Mouse (Mus musculus) adrenal gland, postnatal 25 days (tissue): ENCODE data around the gene Serpine2. TPM values are rescaled to one million over a fixed set of nuclear protein-coding genes. Genes with fewer than 3 reads are reported as not detected.

Experiments
- DNase-seq: peaks from one replicate; pipeline ENCODE4 v3.0.0; 2021; ENCODE audit warnings: mixed read lengths
- long read RNA-seq: library from polyadenylated mRNA; stranded (forward); transcript quantifications from one replicate; pipeline ENCODE4 v2.0.0, GENCODE M21; 2021
- total RNA-seq: library from RNA; stranded (reverse); gene quantifications from 2 replicates; pipeline ENCODE4 v1.2.3, GENCODE M21; 2021

The Serpine2 gene
- 5.9 and 6.7 TPM in 2 replicates for total RNA-seq
- long read RNA-seq, transcript Serpine2-201 (9 exons, 2,210 nt): major isoform, 16 of 16 reads
- long read RNA-seq, partial matches to known transcripts: 0 of 16 reads
- long read RNA-seq, other reads (novel, unspliced or antisense): 0 of 16 reads

DNA sequence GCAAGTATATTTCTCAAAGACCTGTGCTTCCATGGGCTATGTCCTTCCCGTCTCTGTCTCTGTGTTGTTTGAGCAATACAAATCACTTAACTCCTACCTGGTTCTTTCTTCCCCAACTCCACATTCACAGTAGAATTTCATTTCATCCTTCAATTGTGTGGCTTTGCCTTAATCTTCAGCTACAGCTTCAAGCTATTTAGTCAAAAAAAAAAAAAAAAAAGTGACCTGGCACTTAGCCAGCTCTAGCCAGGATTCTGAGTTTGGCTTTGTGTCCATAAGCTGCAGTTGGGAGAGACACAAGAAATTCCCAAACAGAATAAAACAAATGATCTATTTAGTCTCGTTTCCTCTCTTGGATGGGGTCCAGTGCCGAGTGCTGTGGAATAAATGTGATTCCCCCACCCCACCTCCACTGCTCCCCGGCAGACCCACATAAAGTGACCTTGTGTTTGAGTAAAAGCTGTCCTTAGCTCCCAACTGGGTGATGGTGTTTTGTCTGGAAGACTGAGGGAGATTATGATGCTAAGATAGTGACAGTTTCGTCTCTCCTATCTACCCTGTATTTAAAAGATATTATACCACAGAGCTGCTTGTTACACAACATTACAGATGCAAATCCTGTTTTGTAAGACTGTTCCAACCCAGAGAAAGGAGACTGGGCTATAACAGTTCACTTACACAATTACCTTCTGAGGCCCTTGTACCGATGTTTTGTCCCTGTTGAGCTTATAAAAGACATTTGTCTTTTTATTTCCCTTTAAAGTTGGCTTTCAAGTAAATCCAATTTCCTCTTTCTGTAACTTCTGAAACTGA, at the start of gene Serpine2:
Gene Serpine2, minus strand, starts transcription at position 51 of the 813 bp plus-strand sequence.
- DNase-seq: no peak

DNA sequence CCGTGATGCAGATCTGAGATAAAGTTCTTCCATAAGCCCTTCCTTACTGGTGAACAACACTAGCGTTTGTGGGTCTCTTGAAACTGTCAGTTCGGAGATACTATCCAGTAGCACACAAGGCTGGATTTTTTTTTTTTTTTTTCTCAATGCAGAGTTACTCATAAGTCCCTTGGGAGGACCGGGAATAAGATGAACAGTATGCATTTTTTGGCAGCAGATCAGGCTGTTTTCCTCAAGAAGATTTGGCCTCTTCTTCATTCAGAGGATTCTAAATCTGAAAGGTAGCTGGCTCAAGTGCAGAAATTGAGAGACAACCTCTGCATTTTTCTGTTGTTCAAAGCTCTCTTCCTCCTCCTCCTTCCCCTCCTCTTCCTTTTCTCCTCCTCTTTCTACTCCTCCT, 46.8 kb upstream of the Serpine2 start:
- no peak for DNase-seq

DNA sequence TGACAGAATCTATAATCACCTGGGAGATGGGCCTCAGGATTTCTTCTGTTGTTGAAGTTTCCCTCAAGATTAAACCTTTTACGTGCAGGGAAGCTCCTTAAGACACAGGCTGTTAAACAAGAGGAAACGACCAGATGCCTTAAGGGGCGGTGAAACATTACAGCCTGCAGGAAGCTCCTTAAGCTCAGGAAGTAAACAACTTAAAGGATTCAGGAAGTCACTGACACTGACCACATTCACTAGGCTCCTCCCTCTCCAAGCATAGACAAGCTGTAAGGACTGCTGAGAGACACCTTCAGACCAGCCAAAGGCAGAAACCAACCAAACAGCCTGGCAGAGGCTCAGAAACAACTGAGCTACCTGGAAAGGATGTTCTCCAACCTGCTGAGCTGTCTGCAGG, 44.3 kb upstream of the Serpine2 start:
- DNase-seq: no peak

DNA sequence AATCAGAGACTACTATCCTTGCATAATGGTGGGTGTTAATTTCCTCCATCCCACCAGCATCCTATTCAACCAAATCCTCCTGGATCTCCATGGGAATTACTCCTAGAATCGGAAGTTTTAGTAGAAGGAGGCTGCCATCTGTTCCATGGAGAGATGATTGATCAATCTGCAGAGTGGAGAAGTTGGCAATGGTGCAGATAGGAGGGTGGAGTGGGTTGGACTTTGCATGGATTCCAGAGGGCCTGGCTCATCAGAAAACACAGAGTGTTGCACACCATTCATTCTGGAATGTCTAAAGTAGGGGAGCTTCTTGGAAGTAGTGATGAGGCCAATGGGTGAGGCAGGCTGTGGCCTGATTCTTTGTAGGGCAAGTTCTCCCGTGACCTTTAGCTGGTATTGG, 41.9 kb upstream of the Serpine2 start:
- DNase-seq: no peak

DNA sequence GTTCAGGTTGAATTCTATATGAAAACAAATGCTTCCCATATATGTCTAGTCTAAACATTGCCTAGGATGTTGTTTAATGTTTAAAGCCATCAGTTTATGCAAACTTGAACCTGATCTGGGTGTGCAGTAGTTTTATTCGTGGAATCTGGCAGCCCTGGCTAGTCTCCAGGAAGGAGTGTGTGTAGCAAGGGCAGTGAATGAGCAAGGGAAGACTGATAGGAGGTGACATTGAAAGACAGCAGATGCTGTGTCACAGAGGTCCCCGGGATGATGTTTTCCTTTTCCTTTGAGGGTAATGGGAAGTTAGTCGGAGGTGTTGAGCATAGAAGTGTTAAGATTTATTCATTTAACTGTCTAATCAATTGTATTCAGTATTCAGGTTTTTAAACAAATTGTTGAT, 21.7 kb upstream of the Serpine2 start:
- DNase-seq: no peak

DNA sequence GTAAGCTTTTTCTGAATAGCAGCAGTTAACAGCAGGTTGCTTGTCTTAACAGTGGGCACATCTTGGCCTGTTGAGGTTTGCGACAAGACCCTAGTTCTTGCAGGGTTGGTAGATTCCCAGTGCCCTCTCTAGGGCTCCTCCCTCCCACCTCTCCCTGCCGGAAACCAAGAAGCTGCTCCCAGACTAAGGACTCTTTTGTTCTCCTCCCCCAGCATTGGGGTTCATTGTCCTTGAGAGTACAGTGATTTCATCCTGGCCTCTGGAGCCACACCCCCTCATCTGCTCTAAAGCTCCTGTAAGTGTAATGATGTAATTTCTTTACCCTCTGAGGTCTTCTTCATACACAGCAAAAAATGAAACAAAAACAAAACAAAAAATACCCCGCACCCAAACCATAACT, 13.8 kb upstream of the Serpine2 start:
- no peak for DNase-seq

DNA sequence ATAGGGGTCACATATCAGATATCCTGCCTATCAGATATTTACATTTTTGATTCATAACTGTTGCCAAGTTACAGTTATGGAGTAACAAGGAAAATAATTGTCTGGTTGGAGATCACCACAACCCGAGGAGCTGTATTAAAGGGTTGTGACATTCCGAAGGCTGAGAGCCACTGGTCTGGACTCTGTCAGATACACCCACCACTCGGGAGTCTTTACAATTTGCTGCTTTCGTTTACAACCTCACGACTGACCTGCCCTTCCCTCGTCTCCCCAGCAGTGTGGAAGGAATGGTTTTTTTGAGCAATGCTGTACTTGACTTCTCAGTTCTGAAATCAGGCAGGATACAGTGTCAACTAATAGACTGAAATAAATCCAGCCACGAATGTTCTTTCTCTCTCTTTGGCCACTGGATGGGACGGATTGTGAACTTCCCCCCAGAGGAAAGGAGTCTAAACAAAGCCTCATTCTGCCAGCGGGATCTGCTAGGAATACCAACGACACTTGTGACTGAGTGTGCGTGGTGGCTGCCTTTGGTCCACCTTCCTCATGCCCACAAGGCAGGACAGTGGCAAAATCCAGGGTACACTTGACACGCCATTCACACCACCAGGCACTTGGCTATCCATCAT, 455 bp downstream of the Serpine2 start:
- DNase-seq: no peak

DNA sequence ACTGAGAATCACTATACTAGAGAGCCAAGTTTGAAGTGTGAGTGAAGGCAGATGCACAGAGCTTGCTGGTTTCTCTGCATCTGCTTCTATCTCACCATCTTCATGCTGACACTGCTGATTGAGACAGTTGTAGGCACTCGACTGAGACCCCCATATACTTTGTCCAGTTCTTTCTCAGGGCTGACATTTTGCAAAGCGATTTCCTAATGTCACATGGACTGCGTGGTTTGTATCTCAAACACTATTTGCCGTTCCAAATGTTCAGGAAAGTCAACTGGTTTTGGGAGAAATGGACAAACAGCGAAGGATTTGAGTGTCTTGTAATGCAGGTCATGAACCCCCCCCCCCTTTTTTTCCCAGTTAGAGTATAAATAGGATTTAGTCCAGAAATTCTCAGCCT, 1.0 kb downstream of the Serpine2 start:
- DNase-seq: no peak

DNA sequence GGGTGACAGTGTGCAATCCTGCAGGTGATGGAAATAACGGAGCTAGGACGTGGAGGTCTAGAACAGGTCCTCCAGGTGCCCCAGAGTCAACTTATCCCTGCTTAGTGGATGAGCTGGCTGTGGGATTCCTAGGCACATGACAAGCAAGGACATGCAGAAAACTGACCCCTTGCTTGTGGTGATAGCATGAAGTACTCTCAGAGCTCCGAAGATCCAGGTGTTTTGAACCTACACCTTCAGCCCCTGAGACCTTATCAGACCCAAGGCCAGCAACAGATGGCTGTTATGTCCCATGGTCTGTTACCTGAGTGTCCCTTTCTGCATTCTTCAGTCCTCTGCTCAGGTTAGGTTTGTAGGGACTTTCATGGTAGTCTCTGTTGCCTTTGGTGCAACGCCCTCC, 2.0 kb downstream of the Serpine2 start:
- no peak for DNase-seq

DNA sequence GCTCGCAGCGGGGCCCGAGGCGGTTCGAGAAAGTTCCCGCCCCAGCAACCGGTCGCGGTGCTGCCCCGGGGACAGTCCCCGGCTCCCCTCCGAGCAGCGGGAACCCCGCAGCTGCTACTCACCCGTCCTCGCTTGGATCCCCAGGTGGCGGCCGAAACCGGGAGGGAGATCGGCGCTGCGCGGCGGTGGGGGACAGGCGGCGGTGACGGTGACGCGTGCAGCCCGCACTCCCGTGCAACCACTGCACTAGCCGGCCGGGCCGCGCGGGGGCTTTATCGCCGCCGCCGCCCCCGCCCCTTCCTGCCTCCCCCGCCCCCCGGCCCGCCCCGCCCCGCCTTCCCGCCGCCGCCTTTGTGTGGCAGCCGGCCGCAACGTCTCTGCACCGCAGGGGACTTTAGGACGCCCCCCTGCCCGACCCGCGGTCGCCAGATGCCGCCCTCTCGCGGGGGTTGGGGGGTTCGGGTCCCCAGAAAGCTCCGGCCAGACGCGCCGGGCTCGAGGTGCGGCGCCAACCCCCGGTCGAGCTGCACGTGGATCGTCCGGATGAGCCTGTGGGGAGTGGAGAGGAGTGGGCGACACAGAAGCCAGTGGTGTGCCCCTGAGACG, 2.5 kb downstream of the Serpine2 start:
- DNase-seq: peak; percentile 24

DNA sequence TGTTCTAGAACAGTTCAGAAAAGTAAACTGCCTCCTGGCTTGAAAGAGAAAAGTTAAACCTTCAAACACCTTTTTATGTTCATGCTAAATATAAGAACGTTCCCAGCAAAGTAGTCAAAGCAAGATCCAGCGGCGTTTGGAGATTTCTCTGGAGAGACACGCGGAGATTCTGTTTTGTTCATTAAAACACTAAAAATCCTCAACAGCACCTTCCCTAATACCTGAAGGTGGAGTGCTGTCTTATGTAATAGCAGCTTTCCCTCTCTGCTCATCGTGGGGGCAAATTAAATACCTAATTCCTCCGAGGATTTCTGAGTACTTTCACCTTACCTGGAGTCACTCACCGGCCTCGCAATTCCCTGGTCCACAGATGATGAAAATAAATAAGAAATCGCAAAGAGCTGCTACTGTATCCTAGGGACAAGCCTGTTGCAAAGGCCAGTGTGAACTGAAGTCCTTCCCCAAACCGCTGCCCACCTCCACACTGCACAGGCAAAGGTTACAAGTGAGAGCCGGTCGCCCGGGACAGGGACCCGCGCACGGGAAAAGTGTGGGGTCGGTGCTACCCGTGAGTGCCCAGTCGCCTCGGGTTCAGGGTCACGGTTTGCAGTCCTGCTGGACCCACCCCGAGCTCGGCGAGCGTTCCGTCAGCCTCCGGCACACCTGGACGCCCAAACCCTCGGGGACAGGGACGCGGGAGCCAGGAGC, 3.1 kb downstream of the Serpine2 start:
- DNase-seq: no peak

DNA sequence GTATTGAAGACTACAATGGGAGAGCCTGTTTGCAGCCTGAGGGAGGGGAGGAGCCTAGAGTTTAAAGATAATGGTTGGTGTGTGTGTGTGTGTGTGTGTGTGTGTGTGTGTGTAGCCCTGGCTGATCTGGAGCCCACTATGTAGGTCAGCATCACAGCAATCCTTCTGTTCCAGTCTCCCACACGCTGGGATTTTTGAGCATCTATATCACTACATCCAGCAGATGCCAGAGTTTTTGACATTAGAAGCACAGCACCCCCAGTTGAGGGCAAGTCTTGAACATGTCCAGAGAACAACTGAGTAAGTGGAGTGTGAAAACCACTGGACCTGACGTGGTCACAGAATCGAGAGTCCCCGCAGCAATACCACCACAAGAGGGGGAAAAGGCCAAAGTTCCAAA, 4.2 kb downstream of the Serpine2 start:
- no peak for DNase-seq

DNA sequence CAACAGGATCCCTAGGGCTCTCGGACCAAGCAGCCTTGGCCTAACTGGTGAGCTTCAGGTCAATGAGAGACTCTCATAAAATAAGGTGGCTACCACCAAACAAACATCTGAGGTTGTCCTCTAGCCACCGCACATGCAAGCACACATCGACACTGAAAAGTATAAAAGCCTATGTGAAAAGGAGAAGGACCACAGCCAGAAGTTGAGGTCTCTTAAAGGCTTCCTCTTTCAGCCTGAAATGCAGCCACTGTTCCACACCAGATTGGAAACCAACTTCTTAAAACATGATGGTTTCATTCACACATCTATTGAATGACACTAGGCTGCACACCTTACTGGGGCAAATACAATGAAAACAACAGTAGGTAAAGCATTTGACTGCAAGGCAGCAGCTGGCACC, 7.5 kb downstream of the Serpine2 start:
- no peak for DNase-seq

DNA sequence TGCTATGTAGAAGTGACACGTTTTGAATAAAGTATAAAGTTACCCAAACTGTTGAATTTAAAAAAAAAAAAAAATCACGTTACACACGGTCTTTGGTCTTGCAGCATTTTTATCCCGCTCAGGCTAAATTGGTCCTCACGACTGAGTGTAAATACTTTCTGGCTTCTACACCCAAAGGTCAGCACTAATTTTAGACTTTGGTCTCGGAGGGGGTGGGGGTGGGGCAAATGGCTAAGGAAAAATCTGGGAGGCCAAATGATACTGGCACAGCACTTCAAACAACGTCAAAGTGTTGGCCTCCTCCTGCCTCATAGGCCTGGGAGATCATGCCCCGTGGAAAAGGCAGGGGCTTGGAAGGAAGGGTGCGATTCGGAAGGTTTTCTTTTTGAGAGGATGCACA, 10.6 kb downstream of the Serpine2 start:
- DNase-seq: no peak

DNA sequence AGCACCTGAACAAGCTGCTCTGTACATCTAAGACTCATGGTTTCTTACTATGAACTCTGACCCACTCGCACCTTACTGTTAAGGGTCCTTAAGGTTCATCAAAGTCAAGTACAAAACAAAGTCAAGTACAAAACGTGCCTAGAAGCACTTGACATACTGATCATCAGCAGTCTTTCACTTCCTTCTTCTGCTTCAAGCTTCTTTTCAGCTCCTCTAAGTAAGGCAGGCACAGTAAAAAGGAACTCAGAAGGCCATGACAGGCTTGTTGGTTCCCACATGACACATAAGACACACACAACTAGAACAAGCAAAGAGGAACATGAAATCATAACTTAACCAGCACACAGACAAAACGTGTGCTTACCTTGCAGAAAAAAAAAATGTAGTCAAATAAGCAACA, 12.3 kb downstream of the Serpine2 start:
- no peak for DNase-seq

DNA sequence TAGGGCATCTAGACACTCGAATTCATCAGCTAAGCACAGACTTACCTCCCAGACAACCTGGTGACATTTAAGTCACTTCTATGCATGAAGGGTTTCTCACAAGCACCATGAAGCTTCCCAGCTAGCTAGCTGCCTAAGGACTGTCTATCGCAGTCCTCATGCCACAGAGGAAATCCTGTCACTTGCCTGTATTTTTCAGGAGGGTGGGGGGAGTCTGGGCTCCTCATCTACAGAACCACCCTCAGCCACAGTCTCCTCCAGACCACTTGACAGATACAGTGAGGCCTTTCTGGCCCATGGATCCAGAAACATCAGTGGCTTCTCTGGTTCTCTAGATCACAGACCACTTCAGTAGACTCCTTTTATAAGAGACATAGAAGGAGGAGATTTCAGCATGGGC, 14.1 kb downstream of the Serpine2 start:
- no peak for DNase-seq

DNA sequence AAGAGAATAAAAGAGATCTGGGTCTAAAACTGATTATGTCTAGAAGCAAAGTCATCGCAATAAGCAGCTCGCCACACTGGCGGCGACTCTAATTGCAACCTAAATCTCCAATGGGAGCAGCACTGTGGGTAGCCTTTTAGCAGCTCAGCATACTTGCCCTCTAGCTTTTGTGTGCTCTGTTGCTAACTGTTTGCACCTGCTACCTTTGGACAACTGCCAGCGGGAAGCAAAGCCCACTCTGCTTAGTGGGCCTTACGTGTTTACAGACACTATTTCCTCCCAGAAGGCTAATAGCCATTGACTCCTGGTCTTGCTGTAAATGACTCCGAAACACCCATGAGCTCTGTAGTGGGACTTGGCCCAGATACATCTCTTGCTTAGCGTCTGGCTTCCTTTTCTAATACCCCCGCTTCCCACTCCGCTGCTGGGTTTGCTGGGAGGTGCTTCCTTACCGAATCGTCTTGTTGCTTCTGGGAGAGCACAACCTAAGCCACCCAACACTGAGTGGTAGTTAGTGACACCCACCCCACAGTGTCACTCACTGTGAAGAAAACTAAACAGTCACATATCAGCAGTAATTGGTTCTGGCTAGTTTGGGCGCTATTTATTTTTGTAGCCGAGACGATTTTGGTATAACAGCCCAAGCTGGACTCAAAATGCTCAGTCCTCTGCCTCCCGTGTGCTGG, 28.1 kb downstream of the Serpine2 start:
- no peak for DNase-seq

DNA sequence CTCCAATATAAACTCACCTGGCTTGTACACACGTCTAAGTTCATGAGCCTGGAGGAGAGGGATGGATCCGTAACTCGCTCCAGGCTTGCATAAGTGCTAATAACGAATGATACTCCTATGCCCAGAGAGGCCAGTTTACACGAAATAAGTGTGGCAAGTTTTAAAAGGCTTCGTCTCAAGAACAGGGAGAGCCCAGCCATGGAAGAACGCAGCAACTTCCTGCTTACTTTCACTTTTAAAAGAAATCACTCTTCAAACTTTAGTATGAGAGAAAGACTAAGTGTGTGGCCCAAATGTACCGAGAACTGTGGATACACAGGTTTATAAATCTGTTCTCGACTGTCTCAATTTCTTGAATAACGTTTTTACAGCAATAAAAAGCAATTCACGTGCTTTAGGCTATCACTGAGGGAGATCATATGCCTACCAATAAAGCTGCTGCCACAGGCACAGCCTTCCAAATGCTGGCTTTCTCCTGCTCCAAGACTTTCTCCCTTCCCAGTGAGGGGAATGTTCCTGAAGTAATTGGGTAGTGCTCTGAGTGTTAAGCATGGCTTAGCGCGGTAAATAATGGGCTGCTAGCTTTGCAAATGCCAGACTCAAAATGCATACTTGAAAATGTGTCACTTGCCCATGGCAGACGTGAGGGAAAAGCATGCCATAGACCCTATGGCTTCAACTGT, 36.9 kb downstream of the Serpine2 start:
- no peak for DNase-seq

DNA sequence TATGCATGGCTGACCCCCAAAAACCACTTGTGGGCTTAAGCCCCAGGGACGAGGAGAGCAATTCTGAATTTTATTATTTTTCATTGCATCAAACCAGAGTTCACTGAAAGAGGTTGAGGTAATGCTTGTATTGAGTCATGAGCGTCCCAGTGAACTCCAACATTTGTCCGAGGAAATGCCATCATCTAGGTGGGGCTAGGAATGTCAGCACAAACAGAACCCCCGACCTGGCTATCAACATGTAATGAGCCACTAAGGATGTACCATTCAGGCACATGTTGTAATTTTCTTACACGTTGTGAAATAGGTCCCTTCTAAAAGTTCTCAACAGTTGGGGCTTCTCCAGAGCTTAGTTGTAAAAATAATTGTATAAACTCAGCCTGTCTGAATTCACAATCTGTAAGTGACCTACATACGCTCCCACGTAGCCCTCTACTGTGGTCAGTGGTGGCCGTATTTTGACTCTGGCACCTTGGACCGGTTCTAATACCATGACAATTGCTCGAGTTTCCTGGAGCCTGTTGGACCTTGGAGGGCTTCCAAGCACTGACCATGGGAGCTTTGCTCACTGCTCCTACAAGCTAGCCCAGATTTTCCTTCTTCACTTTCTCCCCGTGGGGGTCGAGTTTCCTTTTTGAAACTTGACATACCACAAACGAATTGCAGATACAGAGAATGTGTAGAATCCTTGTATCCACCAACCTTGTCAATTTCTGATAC, 38.0 kb downstream of the Serpine2 start:
- DNase-seq: peak; percentile 47

DNA sequence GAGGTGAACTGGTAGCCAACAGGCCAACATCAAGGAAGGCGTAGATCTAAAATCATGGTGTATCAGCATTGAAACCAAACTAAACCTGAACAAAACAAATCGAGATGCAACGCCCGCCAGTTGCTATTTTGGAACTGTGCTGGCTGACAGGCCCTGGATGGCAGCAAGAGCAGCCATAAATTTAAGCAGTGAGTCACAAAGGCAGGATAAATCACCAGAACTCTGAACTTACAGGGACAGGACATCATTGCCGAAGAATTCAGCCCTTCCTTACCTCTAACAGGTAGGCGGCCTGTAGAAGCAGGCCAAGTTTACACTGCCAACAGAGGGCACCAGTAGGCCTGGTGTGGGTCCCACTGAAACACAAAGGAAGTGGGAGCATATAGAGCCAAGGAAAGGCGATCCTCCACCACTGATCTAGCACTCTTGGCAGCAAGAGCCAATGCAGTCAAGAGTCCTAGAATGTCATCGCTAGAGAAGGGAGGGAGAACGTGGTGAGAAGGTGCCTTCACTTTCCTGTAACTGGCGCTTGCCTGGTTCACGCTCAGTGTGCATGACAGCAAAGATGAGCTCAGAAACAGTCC, 41.6 kb downstream of the Serpine2 start:
- no peak for DNase-seq
